Mouse (Mus musculus) MEL (cell line): ENCODE results near the gene AC124108.1.

Experiments used
- CTCF ChIP-seq, 3 experiments: IDR thresholded peaks in 2 of 3; conservative IDR thresholded peaks in 1 of 3; 2 replicates each; pipeline ENCODE4 v1.5.1; 2011 to 2012; ENCODE audit warnings: low read length in 3 of 3, low read depth in 2 of 3, mild to moderate bottlenecking in 2 of 3, improper control_type of control experiment in 1 of 3, inconsistent platforms in 1 of 3, mixed read lengths in 1 of 3, moderate library complexity in 1 of 3; ENCODE audit not compliant: control insufficient read depth in 1 of 3, insufficient read depth in 1 of 3, poor library complexity in 1 of 3, severe bottlenecking in 1 of 3
- EP300 ChIP-seq, 2 experiments: IDR thresholded peaks; 2 replicates each; pipeline ENCODE4 v1.6.1; 2011; ENCODE audit warnings: improper control_type of control experiment in 2 of 2, low read length in 2 of 2, low read depth in 1 of 2, mild to moderate bottlenecking in 1 of 2
- KAT2A ChIP-seq: conservative IDR thresholded peaks from 2 replicates; pipeline ENCODE4 v1.6.1; 2012; ENCODE audit warnings: low read depth, low read length, improper control_type of control experiment, inconsistent platforms
- MXI1 ChIP-seq: IDR thresholded peaks from 2 replicates; pipeline ENCODE4 v1.6.1; 2011; ENCODE audit warnings: mild to moderate bottlenecking, low read depth, low read length, improper control_type of control experiment
- POLR2A ChIP-seq, 2 experiments: IDR thresholded peaks; 2 replicates each; pipeline ENCODE4 v1.6.1; 2011 to 2012; ENCODE audit warnings: low read length in 2 of 2, mild to moderate bottlenecking in 2 of 2, control low read depth in 1 of 2, improper control_type of control experiment in 1 of 2, low read depth in 1 of 2, moderate library complexity in 1 of 2; ENCODE audit not compliant: control insufficient read depth in 1 of 2, insufficient read depth in 1 of 2, poor library complexity in 1 of 2
- RCOR1 ChIP-seq: IDR thresholded peaks from 2 replicates; pipeline ENCODE4 v1.6.1; 2012; ENCODE audit warnings: low read depth, mild to moderate bottlenecking, inconsistent platforms, low read length, improper control_type of control experiment
- USF1 ChIP-seq: IDR thresholded peaks from 2 replicates; pipeline ENCODE4 v1.6.1; 2014; ENCODE audit warnings: low read depth, mild to moderate bottlenecking, inconsistent platforms, low read length, improper control_type of control experiment, moderate library complexity
- ZNF384 ChIP-seq: IDR thresholded peaks from 2 replicates; pipeline ENCODE4 v1.6.1; 2012; ENCODE audit warnings: low read depth, mild to moderate bottlenecking, inconsistent platforms, low read length, improper control_type of control experiment

DNA sequence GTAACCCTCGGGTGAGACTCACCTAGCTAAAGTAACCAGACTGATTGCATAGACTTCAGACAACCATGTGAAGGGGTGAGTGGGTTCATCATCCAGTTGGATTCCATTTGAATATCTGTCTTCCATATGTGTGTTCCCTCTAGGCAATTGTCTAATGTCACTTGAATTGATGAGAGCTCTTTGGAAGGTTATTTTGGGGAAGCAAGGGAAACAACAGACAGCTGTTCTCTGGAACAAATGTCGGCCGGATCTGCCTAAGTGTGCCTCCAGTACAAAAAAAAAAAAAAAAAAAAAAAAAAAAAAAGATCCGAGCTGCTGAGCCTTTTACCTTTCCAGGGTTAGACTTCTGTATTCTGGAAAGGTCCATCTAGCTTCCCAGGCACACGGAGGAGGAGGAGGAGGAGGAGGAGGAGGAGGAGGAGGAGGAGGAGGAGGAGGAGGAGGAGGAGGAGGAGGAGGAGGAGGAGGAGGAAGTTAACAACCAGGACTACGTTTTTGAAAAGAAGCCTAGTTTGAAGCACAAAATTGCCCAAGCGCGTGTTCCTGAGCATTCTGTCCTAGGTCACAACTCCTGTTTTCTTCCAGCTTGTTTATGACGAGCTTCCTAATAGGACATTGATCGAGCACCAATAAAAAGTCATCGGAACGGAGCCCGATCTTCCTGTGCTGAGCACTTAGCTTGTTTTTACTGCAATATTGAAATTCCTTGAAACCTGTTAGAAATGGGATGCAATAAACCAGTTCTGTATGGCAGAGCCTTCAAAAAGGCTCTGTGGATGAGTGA is 35.2 kb downstream of the AC124108.1 start:
- no peak for TF ChIP-seq USF1
- TF ChIP-seq RCOR1 = no peak
- TF ChIP-seq CTCF (IDR thresholded peaks at IDR 0.05 in 2 of 3, conservative IDR thresholded peaks at IDR 0.05 in 1 of 3; ENCODE audit: control insufficient read depth in 1 of 3, insufficient read depth in 1 of 3, low read depth in 2 of 3, low read length in 3 of 3, poor library complexity in 1 of 3, severe bottlenecking in 1 of 3) = no peak
- TF ChIP-seq KAT2A = no peak
- no peak for TF ChIP-seq EP300 (IDR thresholded peaks at IDR 0.05; ENCODE audit: low read depth in 1 of 2, low read length in 2 of 2)
- TF ChIP-seq POLR2A (IDR thresholded peaks at IDR 0.05; ENCODE audit: control insufficient read depth in 1 of 2, insufficient read depth in 1 of 2, low read depth in 1 of 2, low read length in 2 of 2, poor library complexity in 1 of 2) = no peak
- TF ChIP-seq ZNF384 = no peak
- TF ChIP-seq MXI1 = no peak
